Mouse (Mus musculus): ENCODE results near the gene Gm1113. TPM values are rescaled to one million over a fixed set of nuclear protein-coding genes. Genes with fewer than 3 reads are reported as not detected.

The Gm1113 gene
- total RNA-seq, 4 experiments from 2014 or later = not detected

DNA sequence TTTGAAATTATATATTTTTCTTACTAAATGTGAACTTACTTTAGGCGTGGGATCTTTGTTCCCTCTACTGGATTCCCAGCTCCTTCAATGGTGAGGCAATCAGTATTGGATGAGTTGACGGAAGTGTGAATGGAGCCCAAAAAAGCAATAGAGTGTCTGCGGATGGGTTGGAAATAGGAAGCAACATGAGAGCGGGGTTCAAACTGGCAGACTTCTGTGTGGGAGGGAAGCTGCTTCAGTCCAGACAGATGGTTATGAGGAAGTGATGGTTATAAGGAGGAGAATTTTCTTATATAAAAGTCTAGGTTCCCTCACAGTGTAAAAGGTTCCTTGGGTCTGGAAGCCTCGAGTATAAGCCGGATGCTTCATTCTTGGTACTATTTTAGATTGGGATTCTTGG, 38.6 kb downstream of the Gm1113 start:
- DNase-seq (ENCODE audit: low spot score) = no peak

DNA sequence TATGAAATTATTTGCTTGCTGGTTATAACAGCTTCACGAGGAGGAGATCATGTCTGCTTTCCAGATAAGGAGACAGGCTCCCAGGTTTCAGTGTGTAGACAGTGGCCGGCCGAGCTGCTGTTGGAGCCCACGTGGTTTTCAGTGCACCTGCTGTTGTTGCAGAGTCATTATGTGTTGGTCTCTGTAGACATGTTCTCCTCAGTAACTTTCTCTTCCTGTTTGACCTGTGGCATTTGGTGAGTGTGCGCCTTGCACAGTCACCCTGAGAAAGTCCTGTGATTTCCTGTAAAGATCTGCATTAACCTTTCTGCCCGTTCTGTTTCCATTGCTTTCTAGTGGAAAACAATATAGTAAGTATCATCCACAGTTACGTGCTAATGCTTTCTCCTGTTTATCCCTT, 42.7 kb downstream of the Gm1113 start:
- no peak for DNase-seq (ENCODE audit: low spot score)

DNA sequence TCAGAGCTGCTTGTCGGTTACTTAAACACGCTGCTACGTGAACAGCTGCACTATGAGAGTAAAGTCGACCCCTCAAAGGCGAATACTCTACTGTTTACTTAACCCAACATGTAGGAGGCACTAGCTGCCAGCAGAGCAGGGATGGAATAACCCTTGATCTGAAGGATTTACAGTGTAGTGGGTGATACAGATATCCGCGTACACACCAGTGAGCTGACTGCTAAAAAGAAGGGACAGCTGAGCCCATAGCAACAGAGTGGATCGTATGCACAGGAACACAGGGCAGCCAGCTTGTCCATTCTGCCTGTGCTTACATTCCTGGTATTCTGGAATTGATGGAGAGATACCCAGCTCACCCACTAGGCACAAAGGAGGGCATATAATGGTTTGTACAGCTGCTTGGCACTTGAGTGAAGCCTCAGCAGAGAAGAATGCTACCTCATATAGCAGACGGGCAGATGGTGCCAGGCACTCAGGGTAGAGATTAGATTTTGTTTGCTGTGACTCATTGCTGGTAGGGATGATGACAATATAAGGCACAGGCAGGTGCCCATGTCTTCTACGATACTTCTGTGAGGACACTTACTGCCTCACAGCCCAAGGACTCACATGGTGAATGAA, 43.9 kb downstream of the Gm1113 start:
- no peak for DNase-seq (ENCODE audit: low spot score)

DNA sequence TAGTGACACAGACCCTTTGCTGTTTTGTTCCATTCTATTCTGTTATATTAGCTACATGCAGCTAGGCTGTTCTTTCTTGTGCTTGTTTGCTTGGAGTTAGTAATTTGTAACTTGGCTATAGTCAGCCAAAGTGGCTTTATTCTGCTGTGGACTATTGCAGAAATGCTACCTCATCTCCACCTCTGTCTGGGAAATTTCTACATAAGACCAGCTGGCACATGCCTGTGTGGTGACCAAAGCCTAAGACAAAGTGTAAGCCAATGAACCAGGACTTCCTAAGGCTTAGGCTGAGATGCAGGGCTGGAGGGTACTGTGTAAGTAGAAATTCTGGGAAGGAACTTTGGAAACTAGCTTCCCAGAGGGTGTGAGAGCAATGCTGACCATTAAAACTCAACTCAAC, 49.2 kb downstream of the Gm1113 start:
- DNase-seq (ENCODE audit: low spot score) = no peak

DNA sequence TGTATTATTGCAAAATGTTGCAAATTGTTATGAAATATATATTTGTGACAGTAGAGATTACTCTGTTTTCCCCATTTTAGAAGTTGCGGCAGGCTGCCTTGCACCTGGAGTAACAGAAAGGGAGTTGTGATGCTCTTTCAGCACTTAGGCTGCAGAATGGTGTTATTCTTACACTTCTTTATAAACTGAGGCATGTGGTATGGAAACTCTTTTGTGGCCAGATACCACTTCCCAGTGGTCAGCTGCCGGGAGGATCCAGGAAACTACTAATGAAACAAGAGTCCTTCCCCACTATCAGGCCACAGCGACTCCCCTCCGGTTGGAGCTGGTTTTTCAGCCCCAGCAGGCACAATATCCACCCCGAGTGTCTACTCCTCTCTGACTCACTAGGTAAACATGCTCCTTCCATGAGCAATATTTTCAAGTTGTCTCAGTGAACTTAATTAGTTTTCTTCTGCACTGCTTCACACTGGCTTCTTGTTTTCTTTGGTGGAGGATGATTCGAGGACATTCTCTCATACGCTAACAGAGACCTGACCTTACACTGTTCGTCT, 50.7 kb downstream of the Gm1113 start:
- DNase-seq (ENCODE audit: low spot score) = no peak

DNA sequence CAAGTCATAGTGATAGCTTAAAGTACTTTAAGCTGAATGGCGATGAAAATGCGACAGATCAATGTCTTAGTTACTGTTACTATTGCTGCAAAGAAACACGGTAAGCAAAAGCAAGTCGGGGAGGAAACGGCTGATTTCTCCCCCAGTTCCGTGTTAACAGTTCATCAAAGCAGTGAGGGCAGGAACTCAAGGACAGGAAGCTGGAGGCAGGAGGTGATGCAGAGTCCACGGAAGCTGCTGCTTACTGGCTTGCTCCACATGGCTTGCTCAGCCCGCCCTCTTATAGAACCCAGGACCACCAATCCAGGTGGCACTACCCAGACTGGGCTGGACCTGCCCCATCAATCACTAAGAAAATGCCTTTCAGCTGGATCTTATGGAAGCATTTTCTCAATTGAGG, 58.5 kb downstream of the Gm1113 start:
- DNase-seq (ENCODE audit: low spot score) = no peak

Other genes starting within 250 kb of the Gm1113 start
- gene Cdon, start 97.1 kb downstream of the Gm1113 start, total RNA-seq (2022) = 10 to 100 TPM in 2 of 4 experiments, 1 to 10 TPM in 2; 8.3 to 11.3 (median 10.3) TPM
- under 1 TPM in 1 of 4 experiments, not detected in 3; 0.03 TPM for gene Ddx25, start 40.3 kb upstream of the Gm1113 start, total RNA-seq (2022)
- gene Pus3, start 40.3 kb upstream of the Gm1113 start, total RNA-seq (2022) = 1 to 10 TPM; 5.1 to 6.3 (median 5.7) TPM
- not detected for gene Pate2, start 52.0 kb upstream of the Gm1113 start, total RNA-seq (2022)
- gene Hyls1, start 52.1 kb upstream of the Gm1113 start, total RNA-seq (2022) = 1 to 10 TPM; 1.2 to 2.8 (median 2.0) TPM
- gene Pate4, start 93.7 kb upstream of the Gm1113 start, total RNA-seq (2022) = not detected
- gene Pate3, start 129.9 kb upstream of the Gm1113 start, total RNA-seq (2022) = not detected
- not detected for gene Pate1, start 169.1 kb upstream of the Gm1113 start, total RNA-seq (2022)
- gene Gm17677, start 222.8 kb upstream of the Gm1113 start, total RNA-seq (2022) = not detected

Measured in heart, adult 8-10 months (tissue).